Comparison of ENCODE assay signal across 9 mouse cellular contexts in the genomic region with DNA sequence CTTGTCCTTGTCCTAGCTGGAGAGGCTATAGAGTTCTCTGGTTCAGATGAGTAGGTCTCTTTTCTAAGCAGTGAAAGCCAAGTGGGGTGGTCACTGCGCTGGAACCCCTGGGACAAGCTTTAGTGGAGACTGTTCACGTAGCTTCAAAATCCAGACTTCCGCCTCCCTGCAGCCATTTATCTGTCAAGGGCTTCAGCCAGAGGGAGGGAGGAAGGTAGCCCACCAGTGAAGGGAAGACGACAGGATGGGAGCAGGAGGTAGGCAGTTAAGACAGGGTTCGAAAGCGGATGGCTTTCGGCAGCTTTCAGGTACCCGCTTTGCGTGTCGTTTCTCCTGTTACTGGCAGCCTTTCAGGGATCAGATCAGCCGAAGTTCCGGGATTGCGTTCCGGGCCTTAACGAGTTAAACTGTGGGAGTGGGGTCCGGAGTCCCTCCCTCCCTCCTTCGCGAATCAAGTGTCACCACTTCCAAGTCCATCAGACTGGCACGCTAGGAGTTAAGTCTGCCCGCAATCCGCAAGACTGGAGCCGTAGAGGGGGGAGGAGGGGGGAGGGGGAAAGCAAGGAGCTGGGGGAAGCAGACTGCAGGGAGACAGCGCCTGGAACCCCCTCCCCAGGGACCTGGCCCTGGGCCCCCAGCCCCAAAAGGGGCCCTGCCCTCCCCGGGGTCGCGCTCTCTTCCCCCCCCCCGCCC. TPM values are rescaled to one million over a fixed set of nuclear protein-coding genes. Genes with fewer than 3 reads are reported as not detected.
DNase-seq lines count a peak whose midpoint lies in the region.
"Had no signal": no experiment of that assay in that cellular context is flagged by ENCODE, and none has a peak within 500 bp of the region (broad histone marks: within the 10 kb centered on the region; RNA-seq: fewer than 3 reads in every experiment).

No protein-coding gene starts in this region.

- under 1% methylated on average over 24 of the region's 27 CpGs for WGBS in embryonic facial prominence, embryonic 10.5 days

- H3K27me3 ChIP-seq in embryonic facial prominence, embryonic 10.5 days (replicated peaks; ENCODE audit: low read depth, poor library complexity, severe bottlenecking): peaks cover 11% of the 10 kb centered on the region

- H3K4me1 ChIP-seq in embryonic facial prominence, embryonic 10.5 days: peaks cover 46% of the 10 kb centered on the region

- H3K27ac ChIP-seq in embryonic facial prominence, embryonic 10.5 days (replicated peaks): peak overlapping the region; percentile 96

- peak overlapping the region; percentile 74 for H3K4me3 ChIP-seq in embryonic facial prominence, embryonic 10.5 days

- H3K36me3 ChIP-seq in embryonic facial prominence, embryonic 10.5 days (replicated peaks): no peaks in the 10 kb centered on the region

- H3K9me3 ChIP-seq in embryonic facial prominence, embryonic 10.5 days: no peaks in the 10 kb centered on the region

- peak; percentile 68 to 75 for DNase-seq in urinary bladder, adult 18-20 months (ENCODE audit: low spot score in 2 of 2)
- DNase-seq in urinary bladder, postnatal 10 days (ENCODE audit: low spot score): no peak
- DNase-seq in embryonic facial prominence, embryonic 10.5 days (ENCODE audit: low spot score): peak; percentile 95
- peak; percentile 74 for DNase-seq in heart, postnatal 4 days
- DNase-seq in layer of hippocampus, postnatal 10 days (ENCODE audit: low spot score in 2 of 2): peak; percentile 74 to 81
- peak; percentile 79 for DNase-seq in lung, postnatal 25 days (ENCODE audit: low spot score)
- peak; percentile 56 to 59 for DNase-seq in right cerebral cortex, postnatal 36 days (ENCODE audit: low spot score in 2 of 2)
- DNase-seq in spleen, adult 12 weeks (ENCODE audit: low spot score): no peak

RNA-seq across cellular contexts. Expression of gene Bcl9l, which starts 4.2 kb away (rescaled TPM):
- 7.4 and 7.7 TPM in 2 replicates for polyA plus RNA-seq in embryonic facial prominence, embryonic 10.5 days (2016; fragmentation: Nextera tagmentation; extraction: Ambion mirVana)
- 10 to 100 TPM; 56.8 to 64.0 TPM for total RNA-seq in heart, postnatal 4 days (2021)
- 10 to 100 TPM; 91.2 to 97.7 TPM for total RNA-seq in layer of hippocampus, postnatal 10 days (2021)

RNA-seq across cellular contexts. Expression of gene Upk2, which starts 23.6 kb away (rescaled TPM):
- 0.41 and 0.59 TPM in 2 replicates for polyA plus RNA-seq in embryonic facial prominence, embryonic 10.5 days (2016; fragmentation: Nextera tagmentation; extraction: Ambion mirVana)
- not detected for total RNA-seq in heart, postnatal 4 days (2021)
- not detected for total RNA-seq in layer of hippocampus, postnatal 10 days (2021)
- total RNA-seq: common myeloid progenitor, adult 5-6 weeks had no signal

RNA-seq across cellular contexts. Expression of gene Foxr1, which starts 37.4 kb away (rescaled TPM):
- not detected in 2 replicates for polyA plus RNA-seq in embryonic facial prominence, embryonic 10.5 days (2016; fragmentation: Nextera tagmentation; extraction: Ambion mirVana)
- total RNA-seq in heart, postnatal 4 days (2021): not detected
- not detected for total RNA-seq in layer of hippocampus, postnatal 10 days (2021)
- total RNA-seq: common myeloid progenitor, adult 5-6 weeks had no signal

Comparison
In these comparisons a context has a peak if more than half of its experiments do, and no peak if none do; other contexts are left out.
1. DNase-seq: peak in urinary bladder, adult 18-20 months (2 of 2), embryonic facial prominence, embryonic 10.5 days (single experiment), heart, postnatal 4 days (single experiment), layer of hippocampus, postnatal 10 days (2 of 2), lung, postnatal 25 days (single experiment) and right cerebral cortex, postnatal 36 days (2 of 2); none in urinary bladder, postnatal 10 days (single experiment) and spleen, adult 12 weeks (single experiment).